In the genomic region with DNA sequence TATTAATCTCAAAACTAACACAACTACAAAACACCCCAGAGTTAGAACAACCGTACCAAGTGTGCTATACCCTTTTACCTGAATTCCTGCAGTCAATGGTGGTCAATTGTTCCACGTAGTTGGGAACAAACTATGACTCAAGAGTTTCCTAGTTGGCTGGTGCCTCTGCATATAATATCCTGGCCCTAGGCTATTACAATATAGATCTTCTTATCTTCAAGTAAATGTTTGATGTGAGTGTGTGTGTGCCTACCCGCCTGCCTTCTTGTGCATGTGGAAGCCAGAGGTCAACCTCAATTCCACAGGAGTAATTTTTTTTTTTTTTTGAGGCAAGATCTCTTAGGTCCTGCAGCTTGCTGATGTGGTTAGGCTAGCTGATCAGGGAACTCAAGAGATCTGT, we compare ENCODE assay signal across 29 mouse cellular contexts.
"Had no signal": no experiment of that assay in that cellular context is flagged by ENCODE, and none has a peak within 500 bp of the region (broad histone marks: within the 10 kb centered on the region; RNA-seq: fewer than 3 reads in every experiment).

No protein-coding gene starts in this region.

- H3K9ac ChIP-seq: embryonic facial prominence, embryonic 12.5 days; embryonic facial prominence, embryonic 13.5 days; embryonic facial prominence, embryonic 15.5 days; forebrain, embryonic 12.5 days; forebrain, embryonic 13.5 days; forebrain, embryonic 15.5 days; forebrain, postnatal 0 days had no signal

- H3K4me1 ChIP-seq: embryonic facial prominence, embryonic 10.5 days; embryonic facial prominence, embryonic 12.5 days; embryonic facial prominence, embryonic 13.5 days; embryonic facial prominence, embryonic 15.5 days; forebrain, embryonic 10.5 days; forebrain, embryonic 12.5 days; forebrain, embryonic 13.5 days had no signal

- H3K27ac ChIP-seq: embryonic facial prominence, embryonic 10.5 days; embryonic facial prominence, embryonic 12.5 days; embryonic facial prominence, embryonic 13.5 days; embryonic facial prominence, embryonic 15.5 days; forebrain, embryonic 10.5 days; forebrain, embryonic 12.5 days; forebrain, embryonic 13.5 days; forebrain, embryonic 15.5 days; gastrocnemius, adult 2 months; heart, adult 2 months had no signal

- H3K27me3 ChIP-seq: embryonic facial prominence, embryonic 12.5 days; embryonic facial prominence, embryonic 13.5 days; embryonic facial prominence, embryonic 15.5 days; forebrain, embryonic 12.5 days; forebrain, embryonic 13.5 days; forebrain, embryonic 15.5 days had no signal

- H3K36me3 ChIP-seq: embryonic facial prominence, embryonic 10.5 days; embryonic facial prominence, embryonic 12.5 days; embryonic facial prominence, embryonic 13.5 days; embryonic facial prominence, embryonic 15.5 days; forebrain, embryonic 10.5 days; forebrain, embryonic 12.5 days; forebrain, embryonic 15.5 days had no signal

- ATAC-seq: forebrain, embryonic 13.5 days; forebrain, embryonic 14.5 days; forebrain, embryonic 15.5 days; forebrain, postnatal 0 days had no signal

- DNase-seq: cerebellum, adult 18-20 months; cerebellum, adult 2 months; cerebellum, adult 8-10 months; cerebellum, adult 9-10 months; cerebellum, adult 9-11 months; cerebellum, postnatal 10 days; cerebellum, postnatal 14 days; cerebellum, postnatal 25 days; cerebellum, postnatal 36 days; embryo, embryonic 11 days; forebrain, postnatal 0 days; gastrocnemius, adult 2 months; gastrocnemius, postnatal 10 days; gastrocnemius, postnatal 14 days; gastrocnemius, postnatal 25 days; gastrocnemius, postnatal 36 days; heart, adult 11 months; heart, adult 18-20 months; heart, adult 2 months had no signal

- H3K4me3 ChIP-seq: embryonic facial prominence, embryonic 10.5 days; embryonic facial prominence, embryonic 12.5 days; embryonic facial prominence, embryonic 13.5 days; embryonic facial prominence, embryonic 15.5 days; erythroblast, embryonic 14.5 days; forebrain, embryonic 10.5 days; forebrain, embryonic 12.5 days; forebrain, embryonic 13.5 days; forebrain, embryonic 15.5 days; gastrocnemius, adult 2 months; heart, adult 2 months had no signal

- H3K9me3 ChIP-seq: embryonic facial prominence, embryonic 10.5 days; embryonic facial prominence, embryonic 12.5 days; embryonic facial prominence, embryonic 13.5 days; embryonic facial prominence, embryonic 15.5 days; forebrain, embryonic 10.5 days; forebrain, embryonic 12.5 days; forebrain, embryonic 13.5 days; forebrain, embryonic 15.5 days had no signal

- H3K4me2 ChIP-seq: embryonic facial prominence, embryonic 12.5 days; embryonic facial prominence, embryonic 13.5 days; embryonic facial prominence, embryonic 15.5 days; forebrain, embryonic 12.5 days; forebrain, embryonic 13.5 days; forebrain, embryonic 15.5 days had no signal
